Mouse (Mus musculus): ENCODE results near the gene Mgat4b.

The Mgat4b gene

GRCm38 (mm10) chr11:50252166-50252565 is 41.5 kb downstream of the Mgat4b start:
- peak; percentile 79 for DNase-seq (ENCODE audit: low read depth, low spot score)

- DNase-seq (ENCODE audit: low read depth, low spot score) = peak; percentile 33
Measured at GRCm38 (mm10) chr11:50252684-50253265, 42.1 kb downstream of the Mgat4b start.

GRCm38 (mm10) chr11:50253393-50253792 is 42.7 kb downstream of the Mgat4b start:
- no peak for DNase-seq (ENCODE audit: low read depth, low spot score)

GRCm38 (mm10) chr11:50254010-50254580 is 43.4 kb downstream of the Mgat4b start:
- DNase-seq (ENCODE audit: low read depth, low spot score) = no peak

- DNase-seq (ENCODE audit: low read depth, low spot score) = no peak
Measured at GRCm38 (mm10) chr11:50256615-50257014, 45.9 kb downstream of the Mgat4b start.

GRCm38 (mm10) chr11:50258310-50258709 is 47.6 kb downstream of the Mgat4b start:
- DNase-seq (ENCODE audit: low read depth, low spot score) = no peak

GRCm38 (mm10) chr11:50262020-50262419 is 51.3 kb downstream of the Mgat4b start:
- DNase-seq (ENCODE audit: low read depth, low spot score) = no peak

- DNase-seq (ENCODE audit: low read depth, low spot score) = no peak
Measured at GRCm38 (mm10) chr11:50263198-50263597, 52.5 kb downstream of the Mgat4b start.

- peak; percentile 57 for DNase-seq (ENCODE audit: low read depth, low spot score)
Measured at GRCm38 (mm10) chr11:50265931-50266330, 55.2 kb downstream of the Mgat4b start.

- DNase-seq (ENCODE audit: low read depth, low spot score) = peak; percentile 69
Measured at GRCm38 (mm10) chr11:50266997-50267396, 56.3 kb downstream of the Mgat4b start.

- peak; percentile 57 for DNase-seq (ENCODE audit: low read depth, low spot score)
Measured at GRCm38 (mm10) chr11:50269163-50269562, 58.5 kb downstream of the Mgat4b start.

- no peak for DNase-seq (ENCODE audit: low read depth, low spot score)
Measured at GRCm38 (mm10) chr11:50269885-50270284, 59.2 kb downstream of the Mgat4b start.

- no peak for DNase-seq (ENCODE audit: low read depth, low spot score)
Measured at GRCm38 (mm10) chr11:50272819-50273218, 62.1 kb downstream of the Mgat4b start.

- DNase-seq (ENCODE audit: low read depth, low spot score) = no peak
Measured at GRCm38 (mm10) chr11:50275077-50275476, 64.4 kb downstream of the Mgat4b start.

- no peak for DNase-seq (ENCODE audit: low read depth, low spot score)
Measured at GRCm38 (mm10) chr11:50275568-50276151, 65.0 kb downstream of the Mgat4b start.

- peak; percentile 62 for DNase-seq (ENCODE audit: low read depth, low spot score)
Measured at GRCm38 (mm10) chr11:50277025-50277424, 66.3 kb downstream of the Mgat4b start.

GRCm38 (mm10) chr11:50277706-50278105 is 67.0 kb downstream of the Mgat4b start:
- DNase-seq (ENCODE audit: low read depth, low spot score) = no peak

- DNase-seq (ENCODE audit: low read depth, low spot score) = no peak
Measured at GRCm38 (mm10) chr11:50279005-50279404, 68.3 kb downstream of the Mgat4b start.

GRCm38 (mm10) chr11:50280053-50280452 is 69.4 kb downstream of the Mgat4b start:
- peak; percentile 82 for DNase-seq (ENCODE audit: low read depth, low spot score)

All from ZHBTc4 (cell line).